Mouse (Mus musculus) ES-E14 (cell line): Measurements from ENCODE around the gene Kcnj16.

ENCODE experiments used
- MAFK ChIP-seq: IDR thresholded peaks from 2 replicates; pipeline ENCODE4 v1.6.1; 2014; ENCODE audit warnings: mild to moderate bottlenecking, low read depth, low read length, inconsistent platforms; ENCODE audit not compliant: insufficient read depth
- ZC3H11A ChIP-seq: IDR thresholded peaks from 2 replicates; pipeline ENCODE4 v1.6.1; 2012; ENCODE audit warnings: low read depth, mild to moderate bottlenecking, inconsistent platforms, low read length, borderline replicate concordance
- ZNF384 ChIP-seq: IDR thresholded peaks from 2 replicates; pipeline ENCODE4 v1.6.1; 2012; ENCODE audit warnings: low read depth, low read length, inconsistent platforms

DNA sequence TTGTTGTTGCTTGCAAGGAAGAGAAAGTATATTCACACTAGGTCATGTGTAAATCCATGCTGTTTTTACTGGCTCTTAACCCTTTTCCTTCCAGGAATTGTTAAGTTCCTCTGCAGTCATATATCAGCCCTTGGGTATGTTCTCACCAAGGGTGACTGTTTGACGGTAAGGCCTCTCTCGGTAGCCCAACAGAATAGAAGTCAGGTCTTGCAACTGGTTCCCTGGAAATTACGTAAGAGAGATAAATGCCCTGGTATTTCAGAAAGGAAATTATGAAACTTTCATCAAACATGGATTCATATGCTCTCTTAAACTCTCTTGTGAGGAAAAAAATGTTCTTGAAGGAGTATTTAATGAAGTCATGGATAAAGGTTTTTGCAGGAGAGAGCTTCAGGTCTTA, 86.4 kb downstream of the Kcnj16 start:
- TF ChIP-seq ZNF384 (no peak), ZC3H11A (no peak), MAFK (no peak)
